Mouse (Mus musculus) limb, embryonic 11.5 days (tissue): ENCODE measurements at regions not wholly inside any gene's neighbourhood (a gene's known extent, or its start where the extent isn't known, plus 50 kb on each side); places are given as distances from the start of the nearest gene placed in this dataset.

Experiments used
- ATAC-seq: fragments of 200-750 bp; cut with Nextera tagmentation; 2 replicates; pipeline ENCODE4 v1.8.0; 2017; ENCODE audit warnings: low read depth; ENCODE audit not compliant: insufficient number of reproducible peaks, low FRiP score, low TSS enrichment
- DNase-seq: peaks from one replicate; pipeline ENCODE4 v3.0.0-alpha.2; 2015; ENCODE audit warnings: low spot score
- H3K27ac ChIP-seq: fragments of 300-500 bp; sonication (generic); replicated peaks from 2 replicates; pipeline ENCODE4 v1.5.1; 2014; ENCODE audit warnings: low read depth, mild to moderate bottlenecking, low read length
- H3K27me3 ChIP-seq: fragments of 300-500 bp; sonication (generic); 2 replicates; pipeline ENCODE4 v1.6.1; 2014; ENCODE audit warnings: mild to moderate bottlenecking, low read length, mixed read lengths; ENCODE audit not compliant: control insufficient read depth, insufficient read depth
- H3K36me3 ChIP-seq: fragments of 300-500 bp; sonication (generic); 2 replicates; pipeline ENCODE4 v1.6.1; 2014; ENCODE audit warnings: mild to moderate bottlenecking, low read length, moderate library complexity, mixed read lengths; ENCODE audit not compliant: control insufficient read depth, insufficient read depth
- H3K4me1 ChIP-seq: fragments of 300-500 bp; sonication (generic); 2 replicates; pipeline ENCODE4 v1.6.1; 2014; ENCODE audit warnings: low read length, mixed read lengths; ENCODE audit not compliant: control insufficient read depth, insufficient read depth
- H3K4me2 ChIP-seq: fragments of 300-500 bp; sonication (generic); 2 replicates; pipeline ENCODE4 v1.6.1; 2014; ENCODE audit warnings: low read depth, mild to moderate bottlenecking, moderate library complexity; ENCODE audit not compliant: severe bottlenecking
- H3K4me3 ChIP-seq: fragments of 300-500 bp; sonication (generic); 2 replicates; pipeline ENCODE4 v1.5.1; 2014; ENCODE audit warnings: low read depth, low read length
- H3K9ac ChIP-seq: fragments of 300-500 bp; sonication (generic); 2 replicates; pipeline ENCODE4 v1.6.1; 2014; ENCODE audit warnings: mild to moderate bottlenecking, low read length
- H3K9me3 ChIP-seq: fragments of 300-500 bp; sonication (generic); 2 replicates; pipeline ENCODE4 v1.6.1; 2016; ENCODE audit warnings: low read length; ENCODE audit not compliant: control insufficient read depth
- WGBS: fragments of 180-500 bp; shearing (Covaris S2); extraction: QIAGEN DNeasy Blood & Tissue Kit; methylation state at CpG from one replicate; pipeline ENCODE4 v1.1.7; 2014; 5-methylcytosine and 5-hydroxymethylcytosine counted together

DNA sequence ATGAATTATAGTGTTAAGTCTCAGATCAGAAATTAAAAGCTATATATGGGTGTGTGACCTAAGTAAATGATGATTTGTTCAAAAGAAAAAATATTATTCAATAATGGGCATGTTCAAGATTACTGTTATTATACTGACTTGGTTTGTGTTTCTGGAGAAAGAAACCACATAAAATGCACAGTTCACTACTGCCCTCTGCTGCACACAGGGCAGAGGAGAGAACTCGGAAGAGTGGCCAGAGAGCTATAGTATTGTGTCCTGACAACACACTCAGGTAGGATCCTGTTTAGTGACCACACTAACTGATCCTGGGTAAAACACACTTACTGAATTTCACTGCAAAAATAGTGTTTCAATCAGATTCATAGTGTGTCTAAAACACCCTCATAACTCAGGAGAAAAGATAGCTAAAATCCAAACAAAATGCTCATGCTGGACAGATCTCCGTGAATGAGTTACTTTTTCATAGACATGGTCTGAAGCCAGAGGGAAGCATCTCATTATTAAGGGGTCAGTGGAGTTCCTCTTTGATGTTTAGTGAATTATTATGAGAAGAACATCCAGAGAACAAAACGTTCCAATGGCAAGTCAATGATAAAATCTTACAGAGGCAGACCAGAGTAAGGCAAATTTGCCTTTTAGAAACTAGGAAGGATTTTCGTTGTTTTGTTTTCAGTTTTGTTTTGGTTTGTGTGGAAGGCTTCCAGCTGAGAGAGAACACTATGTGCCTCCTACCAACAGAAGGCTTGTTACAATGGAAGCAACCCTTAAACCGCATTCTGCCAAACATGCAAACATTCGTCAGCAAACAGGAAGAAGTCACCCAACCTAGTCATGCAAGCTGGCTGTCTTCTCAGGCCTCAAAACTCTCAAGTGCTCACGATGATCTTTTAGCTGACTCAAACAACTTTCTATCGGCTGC is 218.6 kb upstream of the Dab2 start:
- H3K9ac ChIP-seq = no peak overlapping the region
- H3K27ac ChIP-seq = no peak overlapping the region
- no peaks in the 10 kb centered on the region for H3K36me3 ChIP-seq
- no peak overlapping the region for H3K4me2 ChIP-seq
- DNase-seq (peak; percentile 64), ATAC-seq (no peak)
- no peaks in the 10 kb centered on the region for H3K27me3 ChIP-seq
- no peaks in the 10 kb centered on the region for H3K4me1 ChIP-seq
- H3K9me3 ChIP-seq = no peaks in the 10 kb centered on the region
- H3K4me3 ChIP-seq = no peak overlapping the region
- 74% methylated on average over 8 of the region's 8 CpGs for WGBS

DNA sequence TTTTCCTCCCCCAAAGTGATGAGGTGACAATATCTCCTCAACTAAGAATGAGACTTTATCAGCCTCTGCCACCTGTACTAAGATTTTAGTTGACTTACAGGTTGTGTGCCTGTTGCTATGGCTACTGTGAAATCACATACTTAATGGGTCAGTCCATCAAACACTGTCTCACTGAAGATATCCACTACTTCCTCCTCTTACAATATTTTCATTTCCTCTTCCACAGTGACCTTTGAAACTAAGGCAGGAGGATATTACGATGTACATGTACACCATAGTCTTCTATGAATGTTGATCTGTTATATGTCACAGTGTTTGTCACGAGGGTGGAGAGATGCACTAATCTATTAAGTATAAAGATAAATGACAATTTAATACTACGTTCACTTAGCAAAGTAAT is 212.4 kb upstream of the Dab2 start:
- Histone ChIP-seq H3K4me1 (no peaks in the 10 kb centered on the region), H3K27ac (no peak overlapping the region), H3K9me3 (no peaks in the 10 kb centered on the region), H3K4me3 (no peak overlapping the region), H3K27me3 (no peaks in the 10 kb centered on the region), H3K9ac (no peak overlapping the region), H3K4me2 (no peak overlapping the region), H3K36me3 (no peaks in the 10 kb centered on the region)
- WGBS = 84% methylated on average over 3 of the region's 3 CpGs
- no peak for DNase-seq
- ATAC-seq = no peak

DNA sequence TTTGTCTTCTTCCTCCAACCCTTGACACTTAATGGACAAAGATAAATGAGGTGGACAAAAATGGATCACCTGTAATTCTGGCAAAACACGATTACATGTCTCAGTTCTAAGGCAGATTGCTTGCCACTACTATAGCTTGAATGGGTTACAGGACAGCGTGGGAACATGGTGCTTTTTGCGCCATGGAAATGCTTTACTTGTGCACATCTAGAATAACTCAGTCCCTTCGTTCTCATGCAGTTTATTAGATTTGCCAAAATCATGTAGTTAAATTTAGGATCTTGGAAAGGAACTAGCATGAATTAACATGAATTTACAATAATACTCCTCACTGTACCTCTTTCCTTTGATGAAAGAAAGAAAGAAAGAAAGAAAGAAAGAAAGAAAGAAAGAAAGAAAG is 211.1 kb upstream of the Dab2 start:
- H3K27me3 ChIP-seq = no peaks in the 10 kb centered on the region
- H3K4me3 ChIP-seq = no peak overlapping the region
- H3K4me1 ChIP-seq = no peaks in the 10 kb centered on the region
- no peak overlapping the region for H3K4me2 ChIP-seq
- H3K9ac ChIP-seq = no peak overlapping the region
- no peaks in the 10 kb centered on the region for H3K9me3 ChIP-seq
- 86% methylated on average over 4 of the region's 4 CpGs for WGBS
- ATAC-seq (no peak), DNase-seq (no peak)
- no peaks in the 10 kb centered on the region for H3K36me3 ChIP-seq
- H3K27ac ChIP-seq = no peak overlapping the region

DNA sequence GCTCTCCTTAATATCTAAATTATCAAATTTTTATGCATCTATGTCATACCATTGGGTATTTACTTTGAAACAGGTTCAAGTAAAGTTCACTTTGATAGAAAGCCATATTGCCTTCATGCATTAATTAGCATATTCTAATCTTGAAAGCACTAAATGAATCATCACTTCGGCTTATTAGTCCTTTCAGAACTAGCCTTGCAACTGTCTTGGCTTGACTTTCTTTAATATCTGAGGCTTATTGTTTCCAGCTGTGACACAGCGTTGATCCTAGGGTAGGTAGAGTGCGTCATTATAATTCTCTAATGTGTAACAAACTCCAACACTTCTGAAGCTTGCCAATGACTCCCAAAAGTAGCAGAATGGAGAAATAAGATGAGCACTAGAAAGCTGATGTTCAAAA is 169.9 kb upstream of the Dab2 start:
- H3K4me2 ChIP-seq = no peak overlapping the region
- DNase-seq (no peak), ATAC-seq (no peak)
- H3K4me3 ChIP-seq = no peak overlapping the region
- 51% methylated on average over 3 of the region's 3 CpGs for WGBS
- H3K9ac ChIP-seq = no peak overlapping the region
- H3K4me1 ChIP-seq = no peaks in the 10 kb centered on the region
- no peaks in the 10 kb centered on the region for H3K27me3 ChIP-seq
- no peaks in the 10 kb centered on the region for H3K36me3 ChIP-seq
- H3K9me3 ChIP-seq = no peaks in the 10 kb centered on the region
- no peak overlapping the region for H3K27ac ChIP-seq

DNA sequence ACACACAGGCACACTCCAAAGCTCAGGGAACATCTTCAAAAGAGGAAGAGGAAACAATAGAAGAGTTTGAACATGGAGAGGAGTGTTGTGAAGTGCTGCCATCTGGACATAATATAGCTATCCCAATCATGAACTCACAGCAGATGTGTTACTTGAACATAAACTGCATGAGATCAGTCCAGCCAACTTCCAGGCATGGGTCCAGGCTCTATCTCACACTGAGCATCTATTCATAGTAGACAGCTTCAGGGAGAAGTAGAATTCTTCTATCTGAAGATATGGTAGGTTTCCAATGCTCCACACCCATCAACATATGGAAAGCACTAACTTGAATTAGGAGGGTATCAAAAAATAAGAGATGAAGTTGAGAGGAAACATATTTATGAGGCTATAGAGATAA is 167.4 kb upstream of the Dab2 start:
- Histone ChIP-seq H3K9me3 (no peaks in the 10 kb centered on the region), H3K4me2 (no peak overlapping the region), H3K4me3 (no peak overlapping the region), H3K27ac (no peak overlapping the region), H3K9ac (no peak overlapping the region), H3K36me3 (no peaks in the 10 kb centered on the region), H3K27me3 (no peaks in the 10 kb centered on the region), H3K4me1 (no peaks in the 10 kb centered on the region)
- ATAC-seq (no peak), DNase-seq (no peak)

DNA sequence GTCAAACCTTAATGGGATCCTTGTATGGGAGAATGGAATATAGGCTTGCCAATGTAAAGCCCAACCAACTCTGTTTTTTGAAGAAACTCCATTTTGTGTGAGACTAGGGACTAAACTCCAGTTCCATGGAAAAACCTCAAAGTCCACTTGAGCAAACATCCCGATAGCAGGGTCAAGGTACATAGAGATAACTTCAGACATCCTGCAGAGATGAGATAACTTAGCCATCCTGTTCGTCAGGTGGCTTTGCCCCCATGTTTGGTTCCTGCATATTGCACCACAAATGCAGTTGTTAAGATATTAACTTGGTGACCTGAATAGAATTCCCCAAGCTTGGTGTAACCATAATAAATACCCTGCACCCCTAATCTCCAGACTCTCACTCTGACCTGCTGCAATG is 154.5 kb upstream of the Dab2 start:
- Histone ChIP-seq H3K4me1 (no peaks in the 10 kb centered on the region), H3K4me3 (no peak overlapping the region), H3K27me3 (no peaks in the 10 kb centered on the region), H3K9me3 (no peaks in the 10 kb centered on the region), H3K27ac (no peak overlapping the region), H3K36me3 (no peaks in the 10 kb centered on the region), H3K4me2 (no peak overlapping the region), H3K9ac (no peak overlapping the region)
- WGBS = 86% methylated on average over 2 of the region's 2 CpGs
- DNase-seq (no peak), ATAC-seq (no peak)

DNA sequence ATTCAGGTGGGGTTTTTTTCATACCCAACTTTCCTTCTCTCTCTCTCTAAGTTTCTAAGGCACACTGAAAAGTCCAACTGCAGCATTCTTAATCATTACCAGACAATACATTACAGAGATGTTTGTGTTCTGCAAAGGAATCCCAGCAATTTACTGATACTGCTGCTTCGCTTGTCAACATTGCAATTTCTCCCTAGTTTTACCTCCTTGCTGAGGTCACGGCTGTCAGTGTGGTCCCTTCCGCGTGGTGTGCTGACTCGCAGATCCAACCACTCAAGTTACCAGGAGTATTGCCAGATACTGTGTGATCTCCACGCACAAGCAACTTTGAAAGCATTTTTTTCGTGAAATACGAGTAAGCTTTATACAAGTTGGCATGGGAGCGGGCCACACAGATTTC is 144.9 kb upstream of the Dab2 start:
- no peak for DNase-seq
- no peaks in the 10 kb centered on the region for H3K36me3 ChIP-seq

DNA sequence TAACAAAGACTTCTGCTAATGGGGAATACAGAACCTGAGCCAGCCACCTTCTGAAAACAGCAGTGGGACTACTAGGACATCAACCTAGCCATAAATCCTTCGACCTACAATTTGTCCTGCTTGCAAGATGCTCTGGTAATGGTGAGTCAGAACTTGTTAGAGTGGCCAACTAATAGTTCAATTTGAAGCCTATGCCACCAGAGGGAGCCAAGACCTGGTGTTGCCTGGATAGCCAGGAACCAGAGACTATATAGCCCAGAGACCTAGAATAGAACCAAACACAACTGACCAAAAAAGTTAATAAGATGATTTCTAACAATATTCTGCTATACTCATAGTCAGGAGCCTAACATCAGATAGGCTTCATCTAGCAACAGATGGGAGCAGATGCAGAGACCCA is 119.3 kb upstream of the Dab2 start:
- Histone ChIP-seq H3K27me3 (no peaks in the 10 kb centered on the region), H3K9ac (no peak overlapping the region), H3K4me2 (no peak overlapping the region), H3K27ac (no peak overlapping the region), H3K4me1 (no peaks in the 10 kb centered on the region), H3K9me3 (no peaks in the 10 kb centered on the region), H3K36me3 (no peaks in the 10 kb centered on the region), H3K4me3 (no peak overlapping the region)
- ATAC-seq (no peak), DNase-seq (no peak)
- 85% methylated on average over 1 of the region's 1 CpGs for WGBS

More for the DNA sequence above, 144.9 kb upstream of the Dab2 start:
- H3K4me2 ChIP-seq = no peak overlapping the region
- ATAC-seq = no peak
- H3K27me3 ChIP-seq = no peaks in the 10 kb centered on the region
- H3K9me3 ChIP-seq = no peaks in the 10 kb centered on the region
- 62% methylated on average over 9 of the region's 9 CpGs for WGBS
- H3K4me1 ChIP-seq = no peaks in the 10 kb centered on the region
- no peak overlapping the region for H3K27ac ChIP-seq
- no peak overlapping the region for H3K9ac ChIP-seq
- H3K4me3 ChIP-seq = no peak overlapping the region

DNA sequence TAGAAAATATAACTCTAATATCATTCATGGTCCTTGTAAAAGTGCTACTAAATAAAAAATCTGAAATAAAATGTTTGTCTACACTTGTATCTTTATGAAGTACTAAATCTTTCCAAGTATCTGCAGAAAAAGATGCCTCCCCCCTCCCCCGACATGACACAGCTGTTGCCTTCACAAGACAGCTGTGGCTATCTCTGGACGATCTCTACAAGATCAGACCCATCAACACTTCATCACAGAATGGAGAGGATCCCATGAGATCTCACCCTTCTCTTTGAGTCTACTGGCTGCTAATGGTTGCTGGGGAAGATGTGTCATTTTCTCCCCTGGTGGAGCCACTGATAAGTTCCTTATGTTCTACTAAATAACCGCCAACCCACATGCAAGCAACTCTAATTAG is 116.0 kb upstream of the Dab2 start:
- no peaks in the 10 kb centered on the region for H3K27me3 ChIP-seq
- ATAC-seq (no peak), DNase-seq (no peak)
- no peak overlapping the region for H3K4me2 ChIP-seq
- no peak overlapping the region for H3K4me3 ChIP-seq
- H3K9me3 ChIP-seq = no peaks in the 10 kb centered on the region
- no peak overlapping the region for H3K9ac ChIP-seq
- 59% methylated on average over 3 of the region's 3 CpGs for WGBS
- no peaks in the 10 kb centered on the region for H3K36me3 ChIP-seq
- H3K27ac ChIP-seq = no peak overlapping the region
- no peaks in the 10 kb centered on the region for H3K4me1 ChIP-seq
